Mouse (Mus musculus): ENCODE data around the gene Cdkal1. TPM values are rescaled to one million over a fixed set of nuclear protein-coding genes. Genes with fewer than 3 reads are reported as not detected.

Gene Cdkal1
- polyA plus RNA-seq, 2 experiments: 2.0 to 7.7 TPM

- TF ChIP-seq CTCF (IDR thresholded peaks at IDR 0.05; ENCODE audit: low read depth) (no peak), EP300 (IDR thresholded peaks at IDR 0.05; ENCODE audit: low read depth) (no peak)
- H3K27ac ChIP-seq: no peak overlapping the region
- H3K4me1 ChIP-seq (replicated peaks; ENCODE audit: control insufficient read depth in 2 of 2, insufficient read depth in 2 of 2, low read length in 1 of 2): no peaks in the 10 kb centered on the region
- H3K4me3 ChIP-seq (ENCODE audit: insufficient read depth in 1 of 2, low read depth in 2 of 2, low read length in 2 of 2): no peak overlapping the region
- H3K36me3 ChIP-seq (replicated peaks; ENCODE audit: control insufficient read depth, insufficient read depth, low read depth): no peaks in the 10 kb centered on the region
- WGBS (ENCODE audit: insufficient replicate concordance): 43% methylated on average over 2 of the region's 2 CpGs
- ATAC-seq (ENCODE audit: insufficient read depth) (no peak), DNase-seq (ENCODE audit: low read depth in 3 of 3, low spot score in 3 of 3) (no peak)
- no peaks in the 10 kb centered on the region for H3K9me3 ChIP-seq (ENCODE audit: control insufficient read depth, low read length)
- no peak overlapping the region for H3K4me2 ChIP-seq (ENCODE audit: low read depth)
- H3K9ac ChIP-seq (replicated peaks): no peak overlapping the region
- H3K27me3 ChIP-seq (ENCODE audit: control insufficient read depth, insufficient read depth, low read length): no peaks in the 10 kb centered on the region
Measured at GRCm38 (mm10) chr13:29549761-29550160, 305.7 kb downstream of the Cdkal1 start.

GRCm38 (mm10) chr13:29537906-29538305, 317.6 kb downstream of the Cdkal1 start:
- DNase-seq (ENCODE audit: low read depth in 3 of 3, low spot score in 3 of 3) (no peak), ATAC-seq (ENCODE audit: insufficient read depth) (no peak)
- H3K9ac ChIP-seq (replicated peaks): no peak overlapping the region
- no peak overlapping the region for H3K4me2 ChIP-seq (ENCODE audit: low read depth)
- no peak overlapping the region for H3K27ac ChIP-seq
- H3K4me3 ChIP-seq (ENCODE audit: insufficient read depth in 1 of 2, low read depth in 2 of 2, low read length in 2 of 2): no peak overlapping the region
- H3K4me1 ChIP-seq (replicated peaks; ENCODE audit: control insufficient read depth in 2 of 2, insufficient read depth in 2 of 2, low read length in 1 of 2): no peaks in the 10 kb centered on the region
- TF ChIP-seq EP300 (IDR thresholded peaks at IDR 0.05; ENCODE audit: low read depth) (no peak), CTCF (IDR thresholded peaks at IDR 0.05; ENCODE audit: low read depth) (no peak)
- H3K27me3 ChIP-seq (ENCODE audit: control insufficient read depth, insufficient read depth, low read length): no peaks in the 10 kb centered on the region
- no peaks in the 10 kb centered on the region for H3K36me3 ChIP-seq (replicated peaks; ENCODE audit: control insufficient read depth, insufficient read depth, low read depth)
- 60% methylated on average over 1 of the region's 1 CpGs for WGBS (ENCODE audit: insufficient replicate concordance)
- H3K9me3 ChIP-seq (ENCODE audit: control insufficient read depth, low read length): no peaks in the 10 kb centered on the region

- 43% methylated on average over 5 of the region's 5 CpGs for WGBS (ENCODE audit: insufficient replicate concordance)
- no peak overlapping the region for H3K27ac ChIP-seq
- TF ChIP-seq CTCF (IDR thresholded peaks at IDR 0.05; ENCODE audit: low read depth) (no peak), EP300 (IDR thresholded peaks at IDR 0.05; ENCODE audit: low read depth) (no peak)
- ATAC-seq (ENCODE audit: insufficient read depth) (no peak), DNase-seq (ENCODE audit: low read depth in 3 of 3, low spot score in 3 of 3) (no peak)
- H3K9me3 ChIP-seq (ENCODE audit: control insufficient read depth, low read length): no peaks in the 10 kb centered on the region
- no peaks in the 10 kb centered on the region for H3K27me3 ChIP-seq (ENCODE audit: control insufficient read depth, insufficient read depth, low read length)
- H3K4me1 ChIP-seq (replicated peaks; ENCODE audit: control insufficient read depth in 2 of 2, insufficient read depth in 2 of 2, low read length in 1 of 2): no peaks in the 10 kb centered on the region
- no peak overlapping the region for H3K4me2 ChIP-seq (ENCODE audit: low read depth)
- no peak overlapping the region for H3K9ac ChIP-seq (replicated peaks)
- H3K36me3 ChIP-seq (replicated peaks; ENCODE audit: control insufficient read depth, insufficient read depth, low read depth): no peaks in the 10 kb centered on the region
- no peak overlapping the region for H3K4me3 ChIP-seq (ENCODE audit: insufficient read depth in 1 of 2, low read depth in 2 of 2, low read length in 2 of 2)
Measured at GRCm38 (mm10) chr13:29533586-29533985, 321.9 kb downstream of the Cdkal1 start.

GRCm38 (mm10) chr13:29528344-29528743, 327.1 kb downstream of the Cdkal1 start:
- peak; percentile 65; the same call in 1 of the 2 replicates for ATAC-seq (ENCODE audit: insufficient read depth)
- Histone ChIP-seq H3K4me3 (ENCODE audit: insufficient read depth in 1 of 2, low read depth in 2 of 2, low read length in 2 of 2) (no peak overlapping the region), H3K27ac (no peak overlapping the region), H3K36me3 (replicated peaks; ENCODE audit: control insufficient read depth, insufficient read depth, low read depth) (no peaks in the 10 kb centered on the region), H3K4me1 (replicated peaks; ENCODE audit: control insufficient read depth in 2 of 2, insufficient read depth in 2 of 2, low read length in 1 of 2) (no peaks in the 10 kb centered on the region; a peak in 1 of 4 replicates), H3K9ac (replicated peaks) (no peak overlapping the region), H3K27me3 (ENCODE audit: control insufficient read depth, insufficient read depth, low read length) (no peaks in the 10 kb centered on the region), H3K9me3 (ENCODE audit: control insufficient read depth, low read length) (no peaks in the 10 kb centered on the region), H3K4me2 (ENCODE audit: low read depth) (no peak overlapping the region)
- TF ChIP-seq CTCF (IDR thresholded peaks at IDR 0.05; ENCODE audit: low read depth) (no peak), EP300 (IDR thresholded peaks at IDR 0.05; ENCODE audit: low read depth) (no peak)
- 65% methylated on average over 5 of the region's 5 CpGs for WGBS (ENCODE audit: insufficient replicate concordance)
- peak in 1 of 3 experiments; percentile 2 for DNase-seq (ENCODE audit: low read depth in 3 of 3, low spot score in 3 of 3)

- Histone ChIP-seq H3K36me3 (replicated peaks; ENCODE audit: control insufficient read depth, insufficient read depth, low read depth) (no peaks in the 10 kb centered on the region), H3K27me3 (ENCODE audit: control insufficient read depth, insufficient read depth, low read length) (no peaks in the 10 kb centered on the region), H3K4me3 (ENCODE audit: insufficient read depth in 1 of 2, low read depth in 2 of 2, low read length in 2 of 2) (no peak overlapping the region), H3K4me2 (ENCODE audit: low read depth) (no peak overlapping the region), H3K9me3 (ENCODE audit: control insufficient read depth, low read length) (no peaks in the 10 kb centered on the region), H3K4me1 (replicated peaks; ENCODE audit: control insufficient read depth in 2 of 2, insufficient read depth in 2 of 2, low read length in 1 of 2) (no peaks in the 10 kb centered on the region), H3K27ac (no peak overlapping the region), H3K9ac (replicated peaks) (no peak overlapping the region)
- DNase-seq (ENCODE audit: low read depth in 3 of 3, low spot score in 3 of 3): no peak
- ATAC-seq (ENCODE audit: insufficient read depth): no peak
- no peak for TF ChIP-seq CTCF (IDR thresholded peaks at IDR 0.05; ENCODE audit: low read depth)
- TF ChIP-seq EP300 (IDR thresholded peaks at IDR 0.05; ENCODE audit: low read depth): no peak
- WGBS (ENCODE audit: insufficient replicate concordance): 80% methylated on average over 4 of the region's 4 CpGs
Measured at GRCm38 (mm10) chr13:29521321-29521720, 334.2 kb downstream of the Cdkal1 start.

Data from liver, embryonic 14.5 days (tissue).